Mouse (Mus musculus) limb, embryonic 15.5 days (tissue): ENCODE data around the gene Fshb. TPM values are rescaled to one million over a fixed set of nuclear protein-coding genes. Genes with fewer than 3 reads are reported as not detected.

ENCODE experiments used
- ATAC-seq: fragments of 200-750 bp; cut with Nextera tagmentation; 2 replicates; pipeline ENCODE4 v1.8.0; 2017; ENCODE audit warnings: low read depth, moderate TSS enrichment; ENCODE audit not compliant: insufficient number of reproducible peaks, low FRiP score, low TSS enrichment
- H3K27ac ChIP-seq: fragments of 300-500 bp; sonication (generic); 2 replicates; pipeline ENCODE4 v1.5.1; 2015; ENCODE audit warnings: moderate library complexity, mild to moderate bottlenecking, inconsistent platforms
- H3K27me3 ChIP-seq: fragments of 300-500 bp; sonication (generic); 2 replicates; pipeline ENCODE4 v1.6.1; 2015; ENCODE audit warnings: inconsistent platforms
- H3K36me3 ChIP-seq: fragments of 300-500 bp; sonication (generic); 2 replicates; pipeline ENCODE4 v1.6.1; 2015; ENCODE audit warnings: inconsistent platforms
- H3K4me1 ChIP-seq: fragments of 300-500 bp; sonication (generic); 2 replicates; pipeline ENCODE4 v1.6.1; 2015; ENCODE audit warnings: inconsistent platforms
- H3K4me2 ChIP-seq: fragments of 300-500 bp; sonication (generic); 2 replicates; pipeline ENCODE4 v1.6.1; 2015; ENCODE audit warnings: mild to moderate bottlenecking, inconsistent platforms
- H3K4me3 ChIP-seq: fragments of 300-500 bp; sonication (generic); 2 replicates; pipeline ENCODE4 v1.5.1; 2015; ENCODE audit warnings: mild to moderate bottlenecking, inconsistent platforms
- H3K9ac ChIP-seq: fragments of 300-500 bp; sonication (generic); 2 replicates; pipeline ENCODE4 v1.6.1; 2015; ENCODE audit warnings: inconsistent platforms
- H3K9me3 ChIP-seq: fragments of 300-500 bp; sonication (generic); 2 replicates; pipeline ENCODE4 v1.6.1; 2016; ENCODE audit warnings: inconsistent platforms
- WGBS: fragments of 180-500 bp; shearing (Covaris S2); methylation state at CpG from one replicate; pipeline ENCODE4 v1.1.7; 2015; 5-methylcytosine and 5-hydroxymethylcytosine counted together
- polyA plus RNA-seq: library from polyadenylated mRNA; unstranded; fragments of >200 nt; fragmentation: Nextera tagmentation; extraction: Ambion mirVana; gene quantifications from 2 replicates; pipeline ENCODE4 v1.2.1, GENCODE M21; 2015

Gene Fshb
- not detected in 2 replicates for polyA plus RNA-seq

- WGBS, result 70% methylated on average over 4 of the region's 4 CpGs
- Histone ChIP-seq H3K27me3 (no peaks in the 10 kb centered on the region), H3K36me3 (no peaks in the 10 kb centered on the region), H3K4me1 (no peaks in the 10 kb centered on the region), H3K4me2 (no peak within 1 kb of the TSS), H3K9me3 (no peaks in the 10 kb centered on the region), H3K4me3 (no peak within 1 kb of the TSS), H3K27ac (no peak within 1 kb of the TSS), H3K9ac (no peak within 1 kb of the TSS)
- no peak for ATAC-seq
These were observed at the start of gene Fshb for GRCm38 (mm10) chr2:107059556-107059955. Fshb (minus strand) TSS chr2:107059656.

GRCm38 (mm10) chr2:107084256-107084655 lies 24.8 kb upstream of the Fshb start:
- Histone ChIP-seq H3K9me3 (no peaks in the 10 kb centered on the region), H3K27ac (no peak overlapping the region), H3K9ac (no peak overlapping the region), H3K27me3 (no peaks in the 10 kb centered on the region), H3K4me1 (no peaks in the 10 kb centered on the region), H3K4me3 (no peak overlapping the region), H3K36me3 (no peaks in the 10 kb centered on the region), H3K4me2 (no peak overlapping the region)
- ATAC-seq, result no peak
- WGBS, result 50% methylated on average over 2 of the region's 2 CpGs

GRCm38 (mm10) chr2:107083071-107083885 lies 23.8 kb upstream of the Fshb start:
- WGBS, result 36% methylated on average over 14 of the region's 14 CpGs
- Histone ChIP-seq H3K4me2 (no peak overlapping the region), H3K4me3 (no peak overlapping the region), H3K27me3 (no peaks in the 10 kb centered on the region), H3K4me1 (no peaks in the 10 kb centered on the region), H3K9ac (no peak overlapping the region), H3K36me3 (no peaks in the 10 kb centered on the region), H3K27ac (no peak overlapping the region), H3K9me3 (no peaks in the 10 kb centered on the region)
- peak; percentile 35; the same call in 1 of the 2 replicates for ATAC-seq

GRCm38 (mm10) chr2:107063260-107063659 lies 3.8 kb upstream of the Fshb start:
- Histone ChIP-seq H3K36me3 (no peaks in the 10 kb centered on the region), H3K4me2 (no peak overlapping the region), H3K9me3 (no peaks in the 10 kb centered on the region), H3K27ac (no peak overlapping the region), H3K27me3 (no peaks in the 10 kb centered on the region), H3K4me1 (no peaks in the 10 kb centered on the region), H3K4me3 (no peak overlapping the region), H3K9ac (no peak overlapping the region)
- WGBS, result 41% methylated on average over 2 of the region's 2 CpGs
- no peak for ATAC-seq

- Histone ChIP-seq H3K4me1 (no peaks in the 10 kb centered on the region), H3K9me3 (no peaks in the 10 kb centered on the region)
- no peak for ATAC-seq
These were observed 13.5 kb downstream of the Fshb start for GRCm38 (mm10) chr2:107045955-107046354.

GRCm38 (mm10) chr2:107040816-107041215 lies 18.6 kb downstream of the Fshb start:
- H3K4me2 ChIP-seq, result no peak overlapping the region
- no peaks in the 10 kb centered on the region for H3K27me3 ChIP-seq
- no peak overlapping the region for H3K4me3 ChIP-seq
- no peaks in the 10 kb centered on the region for H3K4me1 ChIP-seq
- no peak overlapping the region for H3K27ac ChIP-seq
- 76% methylated on average over 4 of the region's 4 CpGs for WGBS
- H3K9ac ChIP-seq, result no peak overlapping the region
- no peak for ATAC-seq
- H3K36me3 ChIP-seq, result no peaks in the 10 kb centered on the region
- H3K9me3 ChIP-seq, result no peaks in the 10 kb centered on the region

More at GRCm38 (mm10) chr2:107045955-107046354, 13.5 kb downstream of the Fshb start:
- H3K9ac ChIP-seq, result no peak overlapping the region
- H3K4me3 ChIP-seq, result no peak overlapping the region
- H3K27ac ChIP-seq, result no peak overlapping the region
- H3K36me3 ChIP-seq, result no peaks in the 10 kb centered on the region
- no peak overlapping the region for H3K4me2 ChIP-seq
- H3K27me3 ChIP-seq, result no peaks in the 10 kb centered on the region

GRCm38 (mm10) chr2:107035980-107036379 lies 23.5 kb downstream of the Fshb start:
- 88% methylated on average over 2 of the region's 2 CpGs for WGBS
- H3K27ac ChIP-seq, result no peak overlapping the region
- no peaks in the 10 kb centered on the region for H3K4me1 ChIP-seq
- no peak overlapping the region for H3K9ac ChIP-seq
- H3K9me3 ChIP-seq, result no peaks in the 10 kb centered on the region
- no peak for ATAC-seq
- no peaks in the 10 kb centered on the region for H3K36me3 ChIP-seq
- H3K4me3 ChIP-seq, result no peak overlapping the region
- H3K4me2 ChIP-seq, result no peak overlapping the region
- H3K27me3 ChIP-seq, result no peaks in the 10 kb centered on the region

GRCm38 (mm10) chr2:107024694-107025093 lies 34.8 kb downstream of the Fshb start:
- Histone ChIP-seq H3K27ac (no peak overlapping the region), H3K4me3 (no peak overlapping the region), H3K4me1 (no peaks in the 10 kb centered on the region), H3K36me3 (no peaks in the 10 kb centered on the region), H3K9ac (no peak overlapping the region), H3K4me2 (no peak overlapping the region), H3K9me3 (no peaks in the 10 kb centered on the region), H3K27me3 (no peaks in the 10 kb centered on the region)
- no peak for ATAC-seq
- 54% methylated on average over 4 of the region's 4 CpGs for WGBS

- H3K27me3 ChIP-seq, result no peaks in the 10 kb centered on the region
- no peaks in the 10 kb centered on the region for H3K4me1 ChIP-seq
- 97% methylated on average over 5 of the region's 5 CpGs for WGBS
- no peak overlapping the region for H3K4me2 ChIP-seq
- no peaks in the 10 kb centered on the region for H3K36me3 ChIP-seq
- H3K27ac ChIP-seq, result no peak overlapping the region
- no peak overlapping the region for H3K4me3 ChIP-seq
- H3K9me3 ChIP-seq, result no peaks in the 10 kb centered on the region
- ATAC-seq, result no peak
- no peak overlapping the region for H3K9ac ChIP-seq
These were observed 36.7 kb downstream of the Fshb start for GRCm38 (mm10) chr2:107022713-107023112.

- Histone ChIP-seq H3K36me3 (no peaks in the 10 kb centered on the region), H3K9me3 (no peaks in the 10 kb centered on the region), H3K27me3 (no peaks in the 10 kb centered on the region), H3K27ac (no peak overlapping the region), H3K9ac (no peak overlapping the region), H3K4me3 (no peak overlapping the region), H3K4me2 (no peak overlapping the region), H3K4me1 (no peaks in the 10 kb centered on the region)
- ATAC-seq, result no peak
- WGBS, result 46% methylated on average over 2 of the region's 2 CpGs
These were observed 40.1 kb downstream of the Fshb start for GRCm38 (mm10) chr2:107019331-107019730.

- H3K9me3 ChIP-seq, result no peaks in the 10 kb centered on the region
- no peaks in the 10 kb centered on the region for H3K4me1 ChIP-seq
- H3K27me3 ChIP-seq, result no peaks in the 10 kb centered on the region
- no peak overlapping the region for H3K4me2 ChIP-seq
- no peak overlapping the region for H3K27ac ChIP-seq
- WGBS, result 61% methylated on average over 4 of the region's 4 CpGs
- no peak overlapping the region for H3K9ac ChIP-seq
- no peak overlapping the region for H3K4me3 ChIP-seq
- no peaks in the 10 kb centered on the region for H3K36me3 ChIP-seq
- no peak for ATAC-seq
These were observed 46.3 kb downstream of the Fshb start for GRCm38 (mm10) chr2:107013161-107013560.

- no peak for ATAC-seq
- H3K9ac ChIP-seq, result no peak overlapping the region
- no peaks in the 10 kb centered on the region for H3K4me1 ChIP-seq
- no peaks in the 10 kb centered on the region for H3K9me3 ChIP-seq
- no peaks in the 10 kb centered on the region for H3K27me3 ChIP-seq
- no peak overlapping the region for H3K4me3 ChIP-seq
- no peaks in the 10 kb centered on the region for H3K36me3 ChIP-seq
- WGBS, result 89% methylated on average over 4 of the region's 4 CpGs
- H3K27ac ChIP-seq, result no peak overlapping the region
- no peak overlapping the region for H3K4me2 ChIP-seq
These were observed 47.1 kb downstream of the Fshb start for GRCm38 (mm10) chr2:107012318-107012717.
